Mouse (Mus musculus) erythroblast, embryonic 14.5 days (primary cell): ENCODE results near the gene Frmd4a.

Experiments used
- GATA1 ChIP-seq: IDR thresholded peaks from 2 replicates; pipeline ENCODE4 v1.6.1; 2012; ENCODE audit warnings: low read length, inconsistent platforms, mixed read lengths
- TAL1 ChIP-seq: IDR thresholded peaks from 3 replicates; pipeline ENCODE4 v1.6.1; 2012; ENCODE audit warnings: low read length, inconsistent platforms, mixed read lengths

GRCm38 (mm10) chr2:4486185-4486584 is 468.7 kb downstream of the Frmd4a start:
- TF ChIP-seq TAL1, result no peak
- no peak for TF ChIP-seq GATA1
